Mouse (Mus musculus) CH12.LX (cell line): Measurements from ENCODE around the gene Cd3g. TPM values are rescaled to one million over a fixed set of nuclear protein-coding genes. Genes with fewer than 3 reads are reported as not detected.

ENCODE experiments used
- DNase-seq: peaks from one replicate; pipeline ENCODE4 v3.0.0-alpha.2; 2013; ENCODE audit errors: extremely low read depth
- H3K27ac ChIP-seq: 2 replicates; pipeline ENCODE4 v1.5.1; 2012; ENCODE audit warnings: low read depth, mild to moderate bottlenecking, control low read depth, moderate library complexity; ENCODE audit not compliant: insufficient read depth
- H3K27me3 ChIP-seq: replicated peaks from 2 replicates; pipeline ENCODE3; 2012; ENCODE audit warnings: inconsistent platforms
- H3K36me3 ChIP-seq, 2 experiments: replicated peaks in 1 of 2; 2 replicates each; pipeline versions ENCODE3 to v1.6.1; 2012; ENCODE audit warnings: inconsistent platforms in 1 of 2, low read length in 1 of 2, mild to moderate bottlenecking in 1 of 2, mixed read lengths in 1 of 2, moderate library complexity in 1 of 2; ENCODE audit not compliant: control insufficient read depth in 1 of 2, insufficient read depth in 1 of 2
- H3K4me1 ChIP-seq, 2 experiments: 2 replicates each; pipeline ENCODE4 v1.6.1; 2012; ENCODE audit warnings: inconsistent platforms in 1 of 2, moderate library complexity in 1 of 2; ENCODE audit not compliant: insufficient read depth in 2 of 2, control insufficient read depth in 1 of 2
- H3K4me2 ChIP-seq: 2 replicates; pipeline ENCODE4 v1.6.1; 2012; ENCODE audit warnings: low read depth, mild to moderate bottlenecking, control low read depth; ENCODE audit not compliant: poor library complexity, insufficient read depth, severe bottlenecking
- H3K4me3 ChIP-seq, 3 experiments: fragments of 150-350 bp in 1 of 3; sonication (generic) in 1 of 3; replicated peaks in 1 of 3; 2 replicates each; pipeline versions ENCODE3 to v1.5.1; 2011 to 2012; ENCODE audit warnings: low read depth in 2 of 3, low read length in 2 of 3, mild to moderate bottlenecking in 2 of 3, moderate library complexity in 2 of 3, control low read depth in 1 of 3, improper control_type of control experiment in 1 of 3, inconsistent platforms in 1 of 3, mixed read lengths in 1 of 3; ENCODE audit not compliant: poor library complexity in 1 of 3
- H3K79me2 ChIP-seq: replicated peaks from 2 replicates; pipeline ENCODE4 v1.6.1; 2012; ENCODE audit warnings: mild to moderate bottlenecking, moderate library complexity; ENCODE audit not compliant: control insufficient read depth, poor library complexity, insufficient read depth, severe bottlenecking; ENCODE audit errors: extremely low read depth
- H3K9ac ChIP-seq: 2 replicates; pipeline ENCODE4 v1.6.1; 2012; ENCODE audit warnings: low read depth, mild to moderate bottlenecking, control low read depth, moderate library complexity; ENCODE audit not compliant: insufficient read depth
- H3K9me3 ChIP-seq: replicated peaks from 2 replicates; pipeline ENCODE3; 2012; ENCODE audit warnings: low read length, inconsistent platforms, mixed read lengths
- BHLHE40 ChIP-seq: IDR thresholded peaks from 2 replicates; pipeline ENCODE4 v1.6.1; 2011; ENCODE audit warnings: mild to moderate bottlenecking, low read depth, low read length, improper control_type of control experiment
- CHD1 ChIP-seq: IDR thresholded peaks from 2 replicates; pipeline ENCODE4 v1.6.1; 2012; ENCODE audit warnings: low read depth, low read length, improper control_type of control experiment, inconsistent platforms
- CTCF ChIP-seq, 2 experiments: IDR thresholded peaks in 1 of 2; conservative IDR thresholded peaks in 1 of 2; 2 replicates each; pipeline ENCODE4 v1.5.1; 2011 to 2012; ENCODE audit warnings: low read depth in 2 of 2, low read length in 2 of 2, improper control_type of control experiment in 1 of 2, inconsistent platforms in 1 of 2, mild to moderate bottlenecking in 1 of 2, moderate library complexity in 1 of 2
- E2F4 ChIP-seq: IDR thresholded peaks from 2 replicates; pipeline ENCODE4 v1.6.1; 2011; ENCODE audit warnings: low read depth, low read length, improper control_type of control experiment; ENCODE audit not compliant: insufficient replicate concordance
- ELF1 ChIP-seq: IDR thresholded peaks from 2 replicates; pipeline ENCODE4 v1.6.1; 2014; ENCODE audit warnings: low read depth, mild to moderate bottlenecking, inconsistent platforms, low read length, improper control_type of control experiment
- EP300 ChIP-seq: IDR thresholded peaks from 2 replicates; pipeline ENCODE4 v1.6.1; 2011; ENCODE audit warnings: low read length, improper control_type of control experiment
- ETS1 ChIP-seq: conservative IDR thresholded peaks from 2 replicates; pipeline ENCODE4 v1.6.1; 2012; ENCODE audit warnings: low read depth, mild to moderate bottlenecking, inconsistent platforms, low read length, improper control_type of control experiment, moderate library complexity
- GABPA ChIP-seq: IDR thresholded peaks from 2 replicates; pipeline ENCODE4 v1.6.1; 2012; ENCODE audit warnings: low read depth, low read length, improper control_type of control experiment, inconsistent platforms; ENCODE audit not compliant: insufficient replicate concordance
- HCFC1 ChIP-seq: IDR thresholded peaks from 2 replicates; pipeline ENCODE4 v1.6.1; 2012; ENCODE audit warnings: low read depth, mild to moderate bottlenecking, inconsistent platforms, low read length, improper control_type of control experiment
- IRF4 ChIP-seq: IDR thresholded peaks from 2 replicates; pipeline ENCODE4 v1.6.1; 2014; ENCODE audit warnings: low read depth, mild to moderate bottlenecking, inconsistent platforms, low read length, improper control_type of control experiment
- JUN ChIP-seq: IDR thresholded peaks from 2 replicates; pipeline ENCODE4 v1.6.1; 2011; ENCODE audit warnings: low read depth, mild to moderate bottlenecking, low read length, improper control_type of control experiment, moderate library complexity; ENCODE audit not compliant: insufficient read depth
- JUND ChIP-seq: conservative IDR thresholded peaks from 2 replicates; pipeline ENCODE4 v1.6.1; 2011; ENCODE audit warnings: low read depth, low read length, improper control_type of control experiment
- KAT2A ChIP-seq: IDR thresholded peaks from 2 replicates; pipeline ENCODE4 v1.6.1; 2012; ENCODE audit warnings: low read length, improper control_type of control experiment, inconsistent platforms; ENCODE audit not compliant: insufficient replicate concordance
- MAFK ChIP-seq: IDR thresholded peaks from 2 replicates; pipeline ENCODE4 v1.6.1; 2011; ENCODE audit warnings: low read length, improper control_type of control experiment; ENCODE audit not compliant: insufficient replicate concordance
- MAX ChIP-seq: IDR thresholded peaks from 2 replicates; pipeline ENCODE4 v1.6.1; 2011; ENCODE audit warnings: low read length, improper control_type of control experiment
- MAZ ChIP-seq: IDR thresholded peaks from 2 replicates; pipeline ENCODE4 v1.6.1; 2012; ENCODE audit warnings: low read depth, mild to moderate bottlenecking, inconsistent platforms, low read length, improper control_type of control experiment, moderate library complexity
- MEF2A ChIP-seq: IDR thresholded peaks from 2 replicates; pipeline ENCODE4 v1.6.1; 2014; ENCODE audit warnings: low read depth, mild to moderate bottlenecking, inconsistent platforms, low read length, improper control_type of control experiment, borderline replicate concordance
- MXI1 ChIP-seq: IDR thresholded peaks from 2 replicates; pipeline ENCODE4 v1.6.1; 2011; ENCODE audit warnings: mild to moderate bottlenecking, low read depth, low read length, improper control_type of control experiment
- MYC ChIP-seq: IDR thresholded peaks from 2 replicates; pipeline ENCODE4 v1.6.1; 2011; ENCODE audit warnings: low read depth, mild to moderate bottlenecking, improper control_type of control experiment, low read length
- NELFE ChIP-seq: IDR thresholded peaks from 2 replicates; pipeline ENCODE4 v1.6.1; 2011; ENCODE audit warnings: low read depth, low read length, improper control_type of control experiment
- NRF1 ChIP-seq: IDR thresholded peaks from 2 replicates; pipeline ENCODE4 v1.6.1; 2014; ENCODE audit warnings: low read depth, mild to moderate bottlenecking, inconsistent platforms, low read length, improper control_type of control experiment, moderate library complexity
- PAX5 ChIP-seq: IDR thresholded peaks from 2 replicates; pipeline ENCODE4 v1.6.1; 2012; ENCODE audit warnings: low read length, inconsistent platforms, mixed read lengths
- RAD21 ChIP-seq: IDR thresholded peaks from 2 replicates; pipeline ENCODE4 v1.6.1; 2011; ENCODE audit warnings: low read depth, mild to moderate bottlenecking, low read length, improper control_type of control experiment, moderate library complexity
- RCOR1 ChIP-seq: conservative IDR thresholded peaks from 2 replicates; pipeline ENCODE4 v1.6.1; 2012; ENCODE audit warnings: low read depth, mild to moderate bottlenecking, inconsistent platforms, low read length, improper control_type of control experiment
- SIN3A ChIP-seq: IDR thresholded peaks from 2 replicates; pipeline ENCODE4 v1.6.1; 2012; ENCODE audit warnings: low read length, improper control_type of control experiment, inconsistent platforms
- SMC3 ChIP-seq: IDR thresholded peaks from 2 replicates; pipeline ENCODE4 v1.6.1; 2011; ENCODE audit warnings: low read depth, low read length, improper control_type of control experiment
- TBP ChIP-seq: conservative IDR thresholded peaks from 2 replicates; pipeline ENCODE4 v1.6.1; 2011; ENCODE audit warnings: low read depth, low read length, improper control_type of control experiment
- TCF12 ChIP-seq: IDR thresholded peaks from 2 replicates; pipeline ENCODE4 v1.6.1; 2014; ENCODE audit warnings: low read depth, mild to moderate bottlenecking, inconsistent platforms, low read length, improper control_type of control experiment
- UBTF ChIP-seq: IDR thresholded peaks from 2 replicates; pipeline ENCODE4 v1.6.1; 2012; ENCODE audit warnings: low read depth, mild to moderate bottlenecking, inconsistent platforms, low read length, improper control_type of control experiment, moderate library complexity
- USF1 ChIP-seq: IDR thresholded peaks from 2 replicates; pipeline ENCODE4 v1.6.1; 2014; ENCODE audit warnings: low read depth, mild to moderate bottlenecking, inconsistent platforms, low read length, improper control_type of control experiment
- USF2 ChIP-seq: conservative IDR thresholded peaks from 2 replicates; pipeline ENCODE4 v1.6.1; 2011; ENCODE audit warnings: low read depth, low read length, improper control_type of control experiment
- ZC3H11A ChIP-seq: IDR thresholded peaks from 2 replicates; pipeline ENCODE4 v1.6.1; 2012; ENCODE audit warnings: low read depth, mild to moderate bottlenecking, inconsistent platforms, low read length, improper control_type of control experiment
- ZKSCAN1 ChIP-seq: IDR thresholded peaks from 2 replicates; pipeline ENCODE4 v1.6.1; 2012; ENCODE audit warnings: low read depth, inconsistent platforms, low read length, improper control_type of control experiment, borderline replicate concordance
- ZMIZ1 ChIP-seq: IDR thresholded peaks from 2 replicates; pipeline ENCODE4 v1.6.1; 2012; ENCODE audit warnings: low read depth, mild to moderate bottlenecking, inconsistent platforms, low read length, improper control_type of control experiment
- ZNF384 ChIP-seq: IDR thresholded peaks from 2 replicates; pipeline ENCODE4 v1.6.1; 2012; ENCODE audit warnings: low read depth, low read length, improper control_type of control experiment, inconsistent platforms
- dilution Hi-C: fragments of 300-500 bp; cut with MboI; formaldehyde crosslinking; loops from 2 replicates; pipeline ENCODE4 v1.14.3; 2020; ENCODE audit warnings: low sequenced_read_pairs; ENCODE audit not compliant: extremely low pct_unique_long_range_greater_than_20kb, extremely low pct_ligation_motif_present
- in situ Hi-C: fragments of 300-500 bp; cut with MboI; formaldehyde crosslinking; loops from 3 replicates; pipeline ENCODE4 v1.14.3; 2019; ENCODE audit warnings: low sequenced_read_pairs, low pct_ligation_motif_present, low pct_unique_long_range_greater_than_20kb, mixed read lengths
- polyA plus RNA-seq: library from polyadenylated mRNA; unstranded; fragments of >175 nt; gene quantifications from 2 replicates; pipeline ENCODE4 v1.2.1, GENCODE M21; 2012; ENCODE audit warnings: low read depth; ENCODE audit not compliant: insufficient read length
- total RNA-seq, 2 experiments: library from RNA; depleted of rRNA; stranded (reverse); fragments of 300-350 nt in 1 of 2; fragments of >200 nt in 1 of 2; gene quantifications; 2 replicates each; pipeline ENCODE4 v1.2.3; 2012 to 2014

Gene Cd3g
- total and polyA plus RNA-seq, 3 experiments: 1.7 to 12.7 (median 2.9) TPM

- Histone ChIP-seq H3K4me1 (peaks cover 14 to 24% of the 10 kb centered on the region in 2 experiments), H3K27ac (peak overlapping the region; percentile 43), H3K9me3 (no peaks in the 10 kb centered on the region), H3K36me3 (no peaks in the 10 kb centered on the region), H3K4me2 (peak overlapping the region; percentile 54), H3K79me2 (no peaks in the 10 kb centered on the region), H3K9ac (peak overlapping the region; percentile 87), H3K27me3 (no peaks in the 10 kb centered on the region), H3K4me3 (peak overlapping the region; percentile 54 to 59 (median 58))
- dilution Hi-C loops: no loop called here
- in situ Hi-C loops: no loop called here
- TF ChIP-seq MYC (no peak), MAZ (no peak), PAX5 (no peak), KAT2A (no peak), NELFE (no peak), EP300 (no peak), IRF4 (no peak), BHLHE40 (no peak), JUN (no peak), CTCF (conservative IDR thresholded peaks at IDR 0.05 in 1 of 2, IDR thresholded peaks at IDR 0.05 in 1 of 2; ENCODE audit: low read depth in 2 of 2, low read length in 2 of 2) (no peak), MAFK (no peak), TCF12 (no peak), USF1 (no peak), ZMIZ1 (no peak), MAX (no peak), NRF1 (0 out of 2 replicates have a peak, but pooled peaks have one; percentile 18), ELF1 (no peak), ZNF384 (no peak), E2F4 (no peak), HCFC1 (no peak), JUND (no peak), RCOR1 (no peak), UBTF (0 out of 2 replicates have a peak, but pooled peaks have one; percentile 36), ETS1 (no peak), MEF2A (no peak), TBP (no peak), MXI1 (0 out of 2 replicates have a peak, but pooled peaks have one; percentile 14), ZC3H11A (no peak), USF2 (no peak), CHD1 (peak; percentile 68; the same call in 1 of the 2 replicates), SMC3 (no peak), RAD21 (no peak), GABPA (no peak), SIN3A (no peak), ZKSCAN1 (no peak)
- no peak for DNase-seq
Observed at GRCm38 (mm10) chr9:44985721-44986161, 5.5 kb upstream of the Cd3g start.
